Mouse (Mus musculus) intestine, embryonic 15.5 days (tissue): ENCODE results near the gene Znfx1. TPM values are rescaled to one million over a fixed set of nuclear protein-coding genes. Genes with fewer than 3 reads are reported as not detected.

Experiments used
- ATAC-seq: fragments of 200-750 bp; cut with Nextera tagmentation; 2 replicates; pipeline ENCODE4 v1.8.0; 2017; ENCODE audit warnings: moderate TSS enrichment, moderate library complexity
- H3K27ac ChIP-seq: fragments of 300-500 bp; sonication (generic); 2 replicates; pipeline ENCODE4 v1.5.1; 2015; ENCODE audit warnings: mild to moderate bottlenecking, inconsistent platforms
- H3K27me3 ChIP-seq: fragments of 300-500 bp; sonication (generic); replicated peaks from 2 replicates; pipeline ENCODE4 v1.6.1; 2015; ENCODE audit warnings: inconsistent platforms
- H3K36me3 ChIP-seq: fragments of 300-500 bp; sonication (generic); 2 replicates; pipeline ENCODE4 v1.6.1; 2015; ENCODE audit warnings: inconsistent platforms
- H3K4me1 ChIP-seq: fragments of 300-500 bp; sonication (generic); replicated peaks from 2 replicates; pipeline ENCODE4 v1.6.1; 2015; ENCODE audit warnings: inconsistent platforms
- H3K4me2 ChIP-seq: fragments of 300-500 bp; sonication (generic); replicated peaks from 2 replicates; pipeline ENCODE4 v1.6.1; 2015; ENCODE audit warnings: mild to moderate bottlenecking, inconsistent platforms
- H3K4me3 ChIP-seq: fragments of 300-500 bp; sonication (generic); replicated peaks from 2 replicates; pipeline ENCODE4 v1.5.1; 2015; ENCODE audit warnings: inconsistent platforms
- H3K9ac ChIP-seq: fragments of 300-500 bp; sonication (generic); 2 replicates; pipeline ENCODE4 v1.6.1; 2015; ENCODE audit warnings: inconsistent platforms
- H3K9me3 ChIP-seq: fragments of 300-500 bp; sonication (generic); 2 replicates; pipeline ENCODE4 v1.6.1; 2016; ENCODE audit warnings: inconsistent platforms
- WGBS: fragments of 180-500 bp; shearing (Covaris S2); methylation state at CpG from one replicate; pipeline ENCODE4 v1.1.7; 2015; 5-methylcytosine and 5-hydroxymethylcytosine counted together
- polyA plus RNA-seq: library from polyadenylated mRNA; unstranded; fragments of >200 nt; fragmentation: Nextera tagmentation; extraction: Ambion mirVana; gene quantifications from 2 replicates; pipeline ENCODE4 v1.2.1, GENCODE M21; 2015

The Znfx1 gene
- polyA plus RNA-seq, 1 experiment from 2014 or later, result 7.8 TPM

GRCm38 (mm10) chr2:167080387-167080786, 17.6 kb upstream of the Znfx1 start:
- Histone ChIP-seq H3K4me2 (no peak overlapping the region), H3K9me3 (no peaks in the 10 kb centered on the region), H3K4me1 (peaks cover 15% of the 10 kb centered on the region), H3K27ac (no peak overlapping the region), H3K36me3 (no peaks in the 10 kb centered on the region), H3K9ac (no peak overlapping the region), H3K27me3 (no peaks in the 10 kb centered on the region), H3K4me3 (no peak overlapping the region)
- ATAC-seq, result no peak
- 70% methylated on average over 3 of the region's 3 CpGs for WGBS

- Histone ChIP-seq H3K9ac (no peak overlapping the region), H3K4me1 (peaks cover 15% of the 10 kb centered on the region), H3K27ac (no peak overlapping the region), H3K36me3 (no peaks in the 10 kb centered on the region), H3K27me3 (no peaks in the 10 kb centered on the region), H3K4me3 (no peak overlapping the region), H3K4me2 (no peak overlapping the region), H3K9me3 (no peaks in the 10 kb centered on the region)
- WGBS, result 52% methylated on average over 18 of the region's 18 CpGs
- peak; percentile 31 for ATAC-seq
Measured at GRCm38 (mm10) chr2:167079535-167080257, 16.9 kb upstream of the Znfx1 start.

- H3K36me3 ChIP-seq, result no peaks in the 10 kb centered on the region
- H3K4me1 ChIP-seq, result peaks cover 15% of the 10 kb centered on the region
- ATAC-seq, result peak; percentile 37
- H3K9ac ChIP-seq, result no peak overlapping the region
- no peaks in the 10 kb centered on the region for H3K9me3 ChIP-seq
- no peak overlapping the region for H3K27ac ChIP-seq
- H3K27me3 ChIP-seq, result no peaks in the 10 kb centered on the region
- no peak overlapping the region; the same call in 1 of the 2 replicates for H3K4me2 ChIP-seq
- 51% methylated on average over 9 of the region's 9 CpGs for WGBS
- H3K4me3 ChIP-seq, result no peak overlapping the region
Measured at GRCm38 (mm10) chr2:167078931-167079495, 16.2 kb upstream of the Znfx1 start.

DNA sequence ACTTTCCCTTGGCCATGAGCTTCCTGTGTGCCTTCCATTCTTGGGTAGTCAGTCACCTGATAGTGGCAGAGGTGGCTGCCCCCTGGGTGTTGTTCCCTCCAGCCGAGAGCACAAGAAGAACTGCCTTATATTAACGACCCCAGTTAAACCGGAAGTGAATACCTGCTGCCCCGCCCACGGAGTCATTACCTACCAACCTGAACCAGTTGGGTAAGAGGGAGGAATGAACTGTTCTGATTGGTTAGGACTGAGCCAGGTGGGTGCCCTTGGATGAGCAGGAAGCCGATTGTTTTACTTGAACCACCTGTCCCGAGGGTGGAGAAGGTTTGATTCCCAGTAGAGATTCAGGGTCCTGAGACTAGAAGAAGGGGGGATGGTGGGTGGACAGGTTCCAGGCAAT, 15.7 kb upstream of the Znfx1 start:
- H3K27me3 ChIP-seq, result no peaks in the 10 kb centered on the region
- peak; percentile 48 for ATAC-seq

GRCm38 (mm10) chr2:167077199-167077962, 14.6 kb upstream of the Znfx1 start:
- Histone ChIP-seq H3K27me3 (no peaks in the 10 kb centered on the region), H3K27ac (no peak overlapping the region), H3K4me1 (peaks cover 15% of the 10 kb centered on the region), H3K4me2 (no peak overlapping the region), H3K36me3 (no peaks in the 10 kb centered on the region), H3K4me3 (no peak overlapping the region), H3K9me3 (no peaks in the 10 kb centered on the region), H3K9ac (no peak overlapping the region)
- no peak for ATAC-seq
- 84% methylated on average over 11 of the region's 11 CpGs for WGBS

More for the DNA sequence above, 15.7 kb upstream of the Znfx1 start:
- H3K4me2 ChIP-seq, result no peak overlapping the region; the same call in 1 of the 2 replicates
- H3K4me1 ChIP-seq, result peaks cover 15% of the 10 kb centered on the region
- no peaks in the 10 kb centered on the region for H3K36me3 ChIP-seq
- no peaks in the 10 kb centered on the region for H3K9me3 ChIP-seq
- H3K9ac ChIP-seq, result no peak overlapping the region
- H3K27ac ChIP-seq, result no peak overlapping the region
- 33% methylated on average over 7 of the region's 7 CpGs for WGBS
- H3K4me3 ChIP-seq, result no peak overlapping the region

GRCm38 (mm10) chr2:167076759-167077158, 13.9 kb upstream of the Znfx1 start:
- Histone ChIP-seq H3K9me3 (no peaks in the 10 kb centered on the region), H3K27ac (no peak overlapping the region), H3K27me3 (no peaks in the 10 kb centered on the region), H3K9ac (no peak overlapping the region), H3K36me3 (no peaks in the 10 kb centered on the region), H3K4me3 (no peak overlapping the region), H3K4me1 (peaks cover 14% of the 10 kb centered on the region), H3K4me2 (no peak overlapping the region)
- WGBS, result 78% methylated on average over 2 of the region's 2 CpGs
- no peak for ATAC-seq

DNA sequence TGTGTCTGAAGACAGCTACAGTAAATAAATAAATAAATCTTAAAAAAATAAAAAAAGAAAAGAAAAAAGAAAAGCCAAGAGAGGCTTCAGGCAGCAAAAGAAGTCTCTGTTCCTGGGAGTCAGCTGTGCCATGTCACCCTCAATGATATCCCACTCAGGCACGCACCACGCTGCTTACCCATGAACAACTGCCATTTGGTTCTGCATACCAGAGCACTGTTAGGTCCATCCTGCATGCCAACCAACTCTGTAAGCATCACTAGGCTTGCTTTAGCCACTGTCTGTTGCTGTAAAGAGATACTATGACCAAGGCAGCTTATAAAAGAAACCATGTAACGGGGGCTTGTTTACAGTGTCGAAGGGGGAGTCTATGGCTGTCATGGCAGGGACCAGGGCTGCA, 13.5 kb upstream of the Znfx1 start:
- no peaks in the 10 kb centered on the region for H3K9me3 ChIP-seq
- no peaks in the 10 kb centered on the region for H3K36me3 ChIP-seq
- H3K4me3 ChIP-seq, result no peak overlapping the region
- ATAC-seq, result no peak
- WGBS, result 94% methylated on average over 4 of the region's 4 CpGs
- H3K4me1 ChIP-seq, result peaks cover 10% of the 10 kb centered on the region
- no peaks in the 10 kb centered on the region for H3K27me3 ChIP-seq
- H3K27ac ChIP-seq, result no peak overlapping the region
- no peak overlapping the region for H3K4me2 ChIP-seq
- no peak overlapping the region for H3K9ac ChIP-seq

GRCm38 (mm10) chr2:167074587-167074986, 11.8 kb upstream of the Znfx1 start:
- Histone ChIP-seq H3K9me3 (no peaks in the 10 kb centered on the region), H3K36me3 (no peaks in the 10 kb centered on the region), H3K27me3 (no peaks in the 10 kb centered on the region), H3K4me1 (peaks cover 8% of the 10 kb centered on the region), H3K9ac (no peak overlapping the region), H3K4me2 (no peak overlapping the region), H3K4me3 (no peak overlapping the region), H3K27ac (no peak overlapping the region)
- ATAC-seq, result no peak
- 86% methylated on average over 5 of the region's 5 CpGs for WGBS

DNA sequence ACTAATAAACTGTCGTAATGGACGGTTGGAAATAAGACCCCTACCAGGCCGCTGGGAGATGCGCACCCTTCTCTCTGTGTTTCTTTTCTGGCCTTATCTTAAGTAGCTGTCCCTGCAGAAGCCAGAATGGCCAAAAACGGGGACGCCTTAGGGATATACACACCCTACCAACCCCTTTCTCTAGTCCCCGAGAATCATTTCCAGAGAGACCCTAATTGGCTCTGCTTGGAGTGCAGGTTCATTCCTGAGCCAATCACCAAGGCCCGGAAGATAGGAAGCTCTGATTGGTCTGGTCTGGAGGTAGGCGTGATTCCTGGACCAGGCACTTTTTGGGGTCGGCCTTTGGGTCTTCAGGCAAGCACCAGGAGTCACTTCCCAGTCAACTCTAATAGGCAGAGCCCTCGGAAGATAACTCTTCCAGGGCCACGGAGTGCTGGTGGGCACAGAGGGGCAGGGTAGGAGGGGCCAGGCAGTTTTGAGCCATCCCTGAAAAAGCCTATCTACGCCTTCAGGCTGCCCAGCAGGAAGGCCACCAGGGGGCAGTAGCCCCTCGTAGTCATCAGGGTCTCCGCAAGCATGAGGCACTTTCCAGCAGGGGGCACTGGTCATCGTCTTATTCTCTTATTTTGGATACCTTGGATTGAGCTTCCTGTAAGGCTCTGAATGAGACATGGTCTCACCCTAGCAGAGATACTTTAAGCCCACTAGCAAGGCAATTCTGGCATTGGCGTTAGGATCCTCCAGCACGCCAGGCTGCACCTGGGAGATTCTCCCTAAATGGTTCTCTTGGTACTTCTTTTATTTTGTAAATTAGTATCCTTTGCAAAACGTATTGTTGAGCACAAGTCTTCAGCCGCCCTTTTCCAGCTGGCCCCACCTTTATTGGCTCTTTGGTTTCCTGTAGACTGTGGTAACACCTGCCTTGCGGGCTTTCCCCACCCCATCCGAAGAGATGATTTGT, 9.1 kb upstream of the Znfx1 start:
- Histone ChIP-seq H3K9me3 (no peaks in the 10 kb centered on the region), H3K4me1 (0 out of 2 replicates have a peak, but pooled peaks cover 3% of the 10 kb centered on the region), H3K4me3 (peak overlapping the region; percentile 45), H3K36me3 (no peaks in the 10 kb centered on the region), H3K4me2 (peak overlapping the region; percentile 74), H3K27ac (peak overlapping the region; percentile 54; the same call in 1 of the 2 replicates), H3K27me3 (no peaks in the 10 kb centered on the region), H3K9ac (peak overlapping the region; percentile 44)
- peak; percentile 95 for ATAC-seq
- 6% methylated on average over 22 of the region's 22 CpGs for WGBS

DNA sequence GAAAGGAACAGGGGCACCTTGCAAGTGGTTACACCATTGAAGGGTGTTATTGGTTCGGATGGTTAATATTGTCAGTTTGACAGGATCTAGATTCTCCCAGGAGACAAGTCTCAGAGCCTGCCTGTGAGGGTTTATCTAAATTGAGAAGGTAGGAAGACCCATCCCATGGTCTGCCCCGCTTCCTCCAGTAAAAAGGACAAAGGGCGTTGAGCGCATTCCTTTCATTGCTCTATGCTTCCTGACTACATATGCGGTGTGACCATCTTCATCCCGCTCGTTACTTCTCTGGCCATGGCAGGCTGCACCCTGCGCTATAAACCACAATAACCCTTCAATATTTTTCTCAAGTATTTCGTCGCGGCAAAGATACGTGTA, 8.4 kb upstream of the Znfx1 start:
- H3K9ac ChIP-seq, result peak overlapping the region; percentile 44
- H3K36me3 ChIP-seq, result no peaks in the 10 kb centered on the region
- H3K27ac ChIP-seq, result peak overlapping the region; percentile 54; the same call in 1 of the 2 replicates
- 0 out of 2 replicates have a peak, but pooled peaks cover 3% of the 10 kb centered on the region for H3K4me1 ChIP-seq
- H3K27me3 ChIP-seq, result no peaks in the 10 kb centered on the region
- 17% methylated on average over 12 of the region's 12 CpGs for WGBS
- no peak for ATAC-seq
- H3K4me3 ChIP-seq, result peak overlapping the region; percentile 45
- H3K4me2 ChIP-seq, result peak overlapping the region; percentile 74
- H3K9me3 ChIP-seq, result no peaks in the 10 kb centered on the region

GRCm38 (mm10) chr2:167070341-167070740, 7.5 kb upstream of the Znfx1 start:
- no peak for ATAC-seq
- Histone ChIP-seq H3K4me2 (no peak overlapping the region), H3K4me1 (peaks cover 7% of the 10 kb centered on the region; the same call in 1 of the 2 replicates), H3K27ac (no peak overlapping the region), H3K4me3 (no peak overlapping the region), H3K27me3 (no peaks in the 10 kb centered on the region), H3K9me3 (no peaks in the 10 kb centered on the region), H3K36me3 (peaks cover 8% of the 10 kb centered on the region; the same call in 1 of the 2 replicates), H3K9ac (no peak overlapping the region)
- WGBS, result 55% methylated on average over 6 of the region's 6 CpGs
